Mouse (Mus musculus): ENCODE results near the gene Gigyf1.

The Gigyf1 gene

GRCm38 (mm10) chr5:137533117-137533827 is 14.9 kb downstream of the Gigyf1 start, which contains the start of the genes Epo and Gnb2:
TSS of gene Epo (minus strand) at chr5:137533242.
TSS of gene Gnb2 (minus strand) at chr5:137533510.
- peak; percentile 94 to 98 for DNase-seq (ENCODE audit: low spot score in 2 of 2)

- no peak for DNase-seq (ENCODE audit: low spot score in 2 of 2)
Measured at GRCm38 (mm10) chr5:137534762-137535161, 16.4 kb downstream of the Gigyf1 start.

- no peak for DNase-seq (ENCODE audit: low spot score in 2 of 2)
Measured at GRCm38 (mm10) chr5:137535318-137535717, 17.0 kb downstream of the Gigyf1 start.

GRCm38 (mm10) chr5:137537461-137537860 is 19.1 kb downstream of the Gigyf1 start:
- no peak for DNase-seq (ENCODE audit: low spot score in 2 of 2)

- DNase-seq (ENCODE audit: low spot score in 2 of 2), result peak in 1 of 2 experiments; percentile 54
Measured at GRCm38 (mm10) chr5:137539291-137539801, 21.0 kb downstream of the Gigyf1 start.

GRCm38 (mm10) chr5:137540991-137541390 is 22.6 kb downstream of the Gigyf1 start:
- DNase-seq (ENCODE audit: low spot score in 2 of 2), result no peak

- peak in 1 of 2 experiments; percentile 56 for DNase-seq (ENCODE audit: low spot score in 2 of 2)
Measured at GRCm38 (mm10) chr5:137541768-137542540, 23.6 kb downstream of the Gigyf1 start.

- no peak for DNase-seq (ENCODE audit: low spot score in 2 of 2)
Measured at GRCm38 (mm10) chr5:137544926-137545325, 26.6 kb downstream of the Gigyf1 start.

- DNase-seq (ENCODE audit: low spot score in 2 of 2), result no peak
Measured at GRCm38 (mm10) chr5:137545596-137545995, 27.2 kb downstream of the Gigyf1 start.

GRCm38 (mm10) chr5:137549840-137550239 is 31.5 kb downstream of the Gigyf1 start:
- no peak for DNase-seq (ENCODE audit: low spot score in 2 of 2)

- no peak for DNase-seq (ENCODE audit: low spot score in 2 of 2)
Measured at GRCm38 (mm10) chr5:137551119-137551518, 32.8 kb downstream of the Gigyf1 start.

- no peak for DNase-seq (ENCODE audit: low spot score in 2 of 2)
Measured at GRCm38 (mm10) chr5:137553000-137553399, 34.7 kb downstream of the Gigyf1 start.

- peak; percentile 87 to 94 for DNase-seq (ENCODE audit: low spot score in 2 of 2)
Measured at GRCm38 (mm10) chr5:137553411-137553837, 35.1 kb downstream of the Gigyf1 start, which contains the start of gene Actl6b. TSS of gene Actl6b (plus strand) at chr5:137553517.

GRCm38 (mm10) chr5:137553898-137554297 is 35.5 kb downstream of the Gigyf1 start:
- DNase-seq (ENCODE audit: low spot score in 2 of 2), result no peak

GRCm38 (mm10) chr5:137561556-137561955 is 43.2 kb downstream of the Gigyf1 start:
- DNase-seq (ENCODE audit: low spot score in 2 of 2), result no peak

GRCm38 (mm10) chr5:137562965-137563364 is 44.6 kb downstream of the Gigyf1 start:
- no peak for DNase-seq (ENCODE audit: low spot score in 2 of 2)

- no peak for DNase-seq (ENCODE audit: low spot score in 2 of 2)
Measured at GRCm38 (mm10) chr5:137565744-137566143, 47.4 kb downstream of the Gigyf1 start.

GRCm38 (mm10) chr5:137566416-137566815 is 48.1 kb downstream of the Gigyf1 start:
- no peak for DNase-seq (ENCODE audit: low spot score in 2 of 2)

- DNase-seq (ENCODE audit: low spot score in 2 of 2), result no peak
Measured at GRCm38 (mm10) chr5:137568223-137568798, 50.0 kb downstream of the Gigyf1 start.

GRCm38 (mm10) chr5:137569031-137569430 is 50.7 kb downstream of the Gigyf1 start:
- DNase-seq (ENCODE audit: low spot score in 2 of 2), result no peak

- no peak for DNase-seq (ENCODE audit: low spot score in 2 of 2)
Measured at GRCm38 (mm10) chr5:137569665-137570064, 51.3 kb downstream of the Gigyf1 start, which contains the start of gene Tfr2. TSS of gene Tfr2 (plus strand) at chr5:137569840.

- DNase-seq (ENCODE audit: low spot score in 2 of 2), result no peak
Measured at GRCm38 (mm10) chr5:137570181-137570580, 51.8 kb downstream of the Gigyf1 start.
